ENCODE assay signal across 7 mouse cellular contexts in genomic region chr5:117358725-117359124, GRCm38 (mm10). TPM values are rescaled to one million over a fixed set of nuclear protein-coding genes. Genes with fewer than 3 reads are reported as not detected.
DNase-seq lines count a peak whose midpoint lies in the region; ATAC-seq lines count a peak whose summit lies in the region.

No protein-coding gene starts in this region.

- H3K4me1 ChIP-seq in limb, embryonic 13.5 days = peaks cover 55% of the 10 kb centered on the region
- peaks cover 44% of the 10 kb centered on the region for H3K4me1 ChIP-seq in midbrain, embryonic 15.5 days

- H3K27me3 ChIP-seq in limb, embryonic 13.5 days = no peaks in the 10 kb centered on the region
- no peaks in the 10 kb centered on the region for H3K27me3 ChIP-seq in midbrain, embryonic 15.5 days (replicated peaks)

- 37% methylated on average over 11 of the region's 11 CpGs for WGBS in limb, embryonic 13.5 days
- 38% methylated on average over 11 of the region's 11 CpGs for WGBS in midbrain, embryonic 15.5 days

- H3K27ac ChIP-seq in limb, embryonic 13.5 days = no peak overlapping the region
- H3K27ac ChIP-seq in midbrain, embryonic 15.5 days = no peak overlapping the region

- no peaks in the 10 kb centered on the region for H3K9me3 ChIP-seq in limb, embryonic 13.5 days
- H3K9me3 ChIP-seq in midbrain, embryonic 15.5 days = no peaks in the 10 kb centered on the region

- no peak overlapping the region for H3K9ac ChIP-seq in limb, embryonic 13.5 days
- H3K9ac ChIP-seq in midbrain, embryonic 15.5 days = no peak overlapping the region

- peaks cover 5% of the 10 kb centered on the region for H3K36me3 ChIP-seq in limb, embryonic 13.5 days
- peaks cover 2% of the 10 kb centered on the region; the same call in 1 of the 2 replicates for H3K36me3 ChIP-seq in midbrain, embryonic 15.5 days (replicated peaks)

- DNase-seq in ZHBTc4 (ENCODE audit: low read depth, low spot score) = peak; percentile 94
- peak; percentile 66 to 83 for DNase-seq in cerebellum, postnatal 25 days
- peak; percentile 80 for DNase-seq in gastrocnemius, postnatal 10 days
- DNase-seq in kidney, adult 18-20 months = peak; percentile 79
- peak; percentile 37 to 45 for DNase-seq in spleen, postnatal 36 days (ENCODE audit: low spot score in 2 of 2)

- no peak overlapping the region for H3K4me3 ChIP-seq in limb, embryonic 13.5 days
- H3K4me3 ChIP-seq in midbrain, embryonic 15.5 days = peak overlapping the region; percentile 79

- ATAC-seq in limb, embryonic 13.5 days (ENCODE audit: low FRiP score, low read depth) = no peak
- no peak for ATAC-seq in midbrain, embryonic 15.5 days (replicated peaks)

- H3K4me2 ChIP-seq in limb, embryonic 13.5 days (replicated peaks) = peak overlapping the region; percentile 90
- peak overlapping the region; percentile 95 for H3K4me2 ChIP-seq in midbrain, embryonic 15.5 days

RNA-seq across cellular contexts. Expression of gene Wsb2, which starts 1.6 kb away (rescaled TPM):
- total RNA-seq in gastrocnemius, postnatal 10 days (2021) = 10 to 100 TPM; 80.3 to 83.1 TPM
- 54.9 and 55.2 TPM in 2 replicates for polyA plus RNA-seq in limb, embryonic 13.5 days (2015; fragmentation: Nextera tagmentation; extraction: Ambion mirVana)
- polyA plus RNA-seq in midbrain, embryonic 15.5 days (2015; fragmentation: Nextera tagmentation; extraction: Ambion mirVana) = 290 and 311 TPM in 2 replicates

RNA-seq across cellular contexts. Expression of gene Rfc5, which starts 30.1 kb away (rescaled TPM):
- total RNA-seq in gastrocnemius, postnatal 10 days (2021) = 1 to 10 TPM; 7.5 to 8.5 TPM
- polyA plus RNA-seq in limb, embryonic 13.5 days (2015; fragmentation: Nextera tagmentation; extraction: Ambion mirVana) = 82.0 and 86.2 TPM in 2 replicates
- 31.5 and 33.1 TPM in 2 replicates for polyA plus RNA-seq in midbrain, embryonic 15.5 days (2015; fragmentation: Nextera tagmentation; extraction: Ambion mirVana)

RNA-seq across cellular contexts. Expression of gene Vsig10, which starts 39.8 kb away (rescaled TPM):
- total RNA-seq in gastrocnemius, postnatal 10 days (2021) = 10 to 100 TPM in 1 of 2 experiments, 1 to 10 TPM in 1; 8.6 to 11.9 TPM
- 7.6 and 9.6 TPM in 2 replicates for polyA plus RNA-seq in limb, embryonic 13.5 days (2015; fragmentation: Nextera tagmentation; extraction: Ambion mirVana)
- 1.0 and 2.1 TPM in 2 replicates for polyA plus RNA-seq in midbrain, embryonic 15.5 days (2015; fragmentation: Nextera tagmentation; extraction: Ambion mirVana)

RNA-seq across cellular contexts. Expression of gene Ksr2, which starts 55.1 kb away (rescaled TPM):
- total RNA-seq in gastrocnemius, postnatal 10 days (2021) = under 1 TPM; 0.16 to 0.27 TPM
- polyA plus RNA-seq in limb, embryonic 13.5 days (2015; fragmentation: Nextera tagmentation; extraction: Ambion mirVana) = 0.08 and 0.15 TPM in 2 replicates
- polyA plus RNA-seq in midbrain, embryonic 15.5 days (2015; fragmentation: Nextera tagmentation; extraction: Ambion mirVana) = 10.2 TPM in 2 replicates

Comparison
In these comparisons a context has a peak if more than half of its experiments do, and no peak if none do; other contexts are left out.
1. DNase-seq: peak in every context shown above with its lines; median percentile 94 in ZHBTc4; 80 in gastrocnemius, postnatal 10 days; 79 in kidney, adult 18-20 months; 74 in cerebellum, postnatal 25 days; 41 in spleen, postnatal 36 days.